Mouse (Mus musculus): ENCODE data around the gene Trp53i13.

Gene Trp53i13

GRCm38 (mm10) chr11:77492911-77493332 is 22.9 kb downstream of the Trp53i13 start:
- peak; percentile 96 for DNase-seq (ENCODE audit: low spot score in 2 of 2)

GRCm38 (mm10) chr11:77492311-77492871 is 23.4 kb downstream of the Trp53i13 start:
- DNase-seq (ENCODE audit: low spot score in 2 of 2): peak; percentile 80 to 85

- DNase-seq (ENCODE audit: low spot score in 2 of 2): peak; percentile 79 to 88
These were observed 24.1 kb downstream of the Trp53i13 start for GRCm38 (mm10) chr11:77491502-77492291.

GRCm38 (mm10) chr11:77491123-77491501 is 24.7 kb downstream of the Trp53i13 start:
- peak; percentile 95 to 96 for DNase-seq (ENCODE audit: low spot score in 2 of 2)

GRCm38 (mm10) chr11:77490451-77490850 is 25.3 kb downstream of the Trp53i13 start:
- no peak for DNase-seq (ENCODE audit: low spot score in 2 of 2)

GRCm38 (mm10) chr11:77489591-77490235 is 26.1 kb downstream of the Trp53i13 start, which contains the start of gene Ankrd13b:
Gene Ankrd13b, minus strand, starts transcription at chr11:77489678.
- peak; percentile 89 to 91 for DNase-seq (ENCODE audit: low spot score in 2 of 2)

- DNase-seq (ENCODE audit: low spot score in 2 of 2): no peak
These were observed 26.8 kb downstream of the Trp53i13 start for GRCm38 (mm10) chr11:77488771-77489581.

- peak; percentile 77 to 84 for DNase-seq (ENCODE audit: low spot score in 2 of 2)
These were observed 29.0 kb downstream of the Trp53i13 start for GRCm38 (mm10) chr11:77486798-77487197.

- DNase-seq (ENCODE audit: low spot score in 2 of 2): peak in 1 of 2 experiments; percentile 30
These were observed 30.6 kb downstream of the Trp53i13 start for GRCm38 (mm10) chr11:77485229-77485628.

- no peak for DNase-seq (ENCODE audit: low spot score in 2 of 2)
These were observed 32.1 kb downstream of the Trp53i13 start for GRCm38 (mm10) chr11:77483510-77484255.

GRCm38 (mm10) chr11:77483043-77483442 is 32.7 kb downstream of the Trp53i13 start:
- peak in 1 of 2 experiments; percentile 36 for DNase-seq (ENCODE audit: low spot score in 2 of 2)

GRCm38 (mm10) chr11:77476895-77477294 is 38.9 kb downstream of the Trp53i13 start:
- DNase-seq (ENCODE audit: low spot score in 2 of 2): no peak

GRCm38 (mm10) chr11:77476216-77476615 is 39.6 kb downstream of the Trp53i13 start:
- DNase-seq (ENCODE audit: low spot score in 2 of 2): peak in 1 of 2 experiments; percentile 37

- peak in 1 of 2 experiments; percentile 22 for DNase-seq (ENCODE audit: low spot score in 2 of 2)
These were observed 43.0 kb downstream of the Trp53i13 start for GRCm38 (mm10) chr11:77472775-77473174.

GRCm38 (mm10) chr11:77471407-77471806 is 44.4 kb downstream of the Trp53i13 start:
- DNase-seq (ENCODE audit: low spot score in 2 of 2): peak in 1 of 2 experiments; percentile 26

GRCm38 (mm10) chr11:77468397-77468796 is 47.4 kb downstream of the Trp53i13 start:
- peak in 1 of 2 experiments; percentile 28 for DNase-seq (ENCODE audit: low spot score in 2 of 2)

GRCm38 (mm10) chr11:77467784-77468183 is 48.0 kb downstream of the Trp53i13 start:
- peak; percentile 79 to 87 for DNase-seq (ENCODE audit: low spot score in 2 of 2)

GRCm38 (mm10) chr11:77467157-77467556 is 48.6 kb downstream of the Trp53i13 start:
- peak; percentile 69 to 80 for DNase-seq (ENCODE audit: low spot score in 2 of 2)

- no peak for DNase-seq (ENCODE audit: low spot score in 2 of 2)
These were observed 49.2 kb downstream of the Trp53i13 start for GRCm38 (mm10) chr11:77466544-77466943.

GRCm38 (mm10) chr11:77465111-77465510 is 50.7 kb downstream of the Trp53i13 start:
- DNase-seq (ENCODE audit: low spot score in 2 of 2): no peak

GRCm38 (mm10) chr11:77464684-77465083 is 51.1 kb downstream of the Trp53i13 start:
- DNase-seq (ENCODE audit: low spot score in 2 of 2): peak in 1 of 2 experiments; percentile 28
